Mouse (Mus musculus) small intestine, adult 2 months (tissue): ENCODE data around the gene Tmem269.

Experiments used
- CTCF ChIP-seq: fragments of 200-500 bp; IDR thresholded peaks from 2 replicates; pipeline ENCODE4 v1.5.1; 2012; ENCODE audit warnings: low read depth, mild to moderate bottlenecking, control low read depth, inconsistent platforms, low read length, moderate library complexity, mixed read lengths; ENCODE audit not compliant: insufficient replicate concordance, insufficient read length; ENCODE audit errors: extremely low read depth
- POLR2A ChIP-seq: fragments of 200-500 bp; IDR thresholded peaks from 2 replicates; pipeline ENCODE4 v1.6.1; 2012; ENCODE audit warnings: low read depth, mild to moderate bottlenecking, control low read depth, inconsistent platforms, low read length, moderate library complexity

DNA sequence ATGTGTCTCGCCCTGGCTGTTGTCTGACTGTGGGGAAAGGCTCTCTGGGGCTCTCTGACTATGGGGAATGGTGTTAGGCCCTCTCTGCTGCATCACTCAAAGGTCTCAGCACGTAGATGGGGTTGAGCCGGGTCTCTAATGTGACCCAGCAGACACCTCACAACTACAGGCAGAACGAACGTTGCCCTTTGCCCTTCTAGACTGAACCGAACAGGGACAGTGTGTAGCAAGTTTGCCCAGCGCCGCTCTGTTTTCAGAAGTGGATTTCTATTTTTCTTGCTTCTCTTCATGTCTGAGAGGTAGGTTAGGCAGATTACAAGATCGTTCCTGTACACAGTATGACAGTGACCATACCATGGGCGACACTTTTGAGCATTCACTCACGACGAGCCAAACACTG lies 24.6 kb upstream of the Tmem269 start:
- TF ChIP-seq POLR2A (no peak), CTCF (no peak)
